Mouse (Mus musculus) C2C12 (cell line): ENCODE results near the gene Nfkbie.

Experiments
- CEBPB ChIP-seq: IDR thresholded peaks from one replicate; pipeline ENCODE4 v1.6.1; 2011; ENCODE audit warnings: low read depth, mild to moderate bottlenecking, control low read depth, moderate library complexity
- CTCF ChIP-seq: IDR thresholded peaks from one replicate; pipeline ENCODE4 v1.5.1; 2011; ENCODE audit not compliant: control insufficient read depth, insufficient read depth, insufficient read length
- FOSL1 ChIP-seq: IDR thresholded peaks from one replicate; pipeline ENCODE4 v1.8.0; 2011; ENCODE audit warnings: mild to moderate bottlenecking, low read length; ENCODE audit not compliant: poor library complexity, insufficient read depth, severe bottlenecking
- MAX ChIP-seq: IDR thresholded peaks from one replicate; pipeline ENCODE4 v1.6.1; 2011; ENCODE audit warnings: mild to moderate bottlenecking, control low read depth
- MYOG ChIP-seq: IDR thresholded peaks from one replicate; pipeline ENCODE4 v1.6.1; 2011; ENCODE audit not compliant: control insufficient read depth, insufficient read length; ENCODE audit errors: extremely low read depth

DNA sequence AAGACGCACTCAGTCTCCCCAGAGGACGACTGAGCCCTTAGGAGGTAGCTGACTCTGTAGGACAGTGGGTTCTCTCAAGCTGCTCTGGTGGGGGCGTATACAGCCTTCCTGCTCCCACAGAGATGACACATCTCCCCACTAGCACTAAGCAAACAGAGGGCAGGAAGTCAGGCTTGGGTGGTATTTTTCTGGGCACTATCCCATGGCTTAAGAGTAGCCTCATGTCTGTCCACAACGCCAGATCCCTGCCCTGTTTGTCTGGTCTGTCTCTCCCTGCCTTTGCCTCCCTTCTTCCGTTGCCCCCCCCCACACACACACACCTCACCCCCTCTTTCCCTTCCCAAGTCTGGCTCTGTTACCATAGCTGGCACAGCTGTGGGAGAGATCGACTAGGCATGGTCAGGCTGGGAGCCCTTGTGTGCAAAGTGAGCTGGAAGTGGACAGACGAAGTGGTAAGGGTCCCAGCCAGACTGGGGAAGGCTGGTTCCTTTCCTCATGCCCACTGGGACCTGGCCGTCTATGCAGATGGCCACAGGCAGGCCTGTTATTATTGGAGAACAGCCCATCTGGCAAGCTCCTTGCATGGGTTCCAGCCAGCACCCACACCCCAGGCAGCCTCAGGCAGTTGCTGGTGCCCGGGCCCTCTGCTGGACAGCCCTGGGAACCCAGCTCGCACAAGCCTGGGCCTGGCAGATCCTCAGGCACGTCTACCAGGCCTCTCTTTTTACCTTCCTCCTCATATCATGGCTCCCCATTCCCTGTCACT is 41.3 kb downstream of the Nfkbie start:
- TF ChIP-seq CEBPB = no peak
- TF ChIP-seq MYOG = no peak
- TF ChIP-seq MAX = no peak
- peak; percentile 79 for TF ChIP-seq CTCF
- TF ChIP-seq FOSL1 = no peak
